Mouse (Mus musculus) limb, embryonic 12.5 days (tissue): ENCODE data around the gene Ankrd37. TPM values are rescaled to one million over a fixed set of nuclear protein-coding genes. Genes with fewer than 3 reads are reported as not detected.
A peak's percentile ranks its signal among the peaks of the same experiment; 100 is the strongest.

Experiments
- ATAC-seq: fragments of 200-750 bp; cut with Nextera tagmentation; 2 replicates; pipeline ENCODE4 v1.8.0; 2017; ENCODE audit warnings: low read depth, moderate TSS enrichment; ENCODE audit not compliant: insufficient number of reproducible peaks, insufficient read depth, low FRiP score, low TSS enrichment
- H3K27ac ChIP-seq: fragments of 300-500 bp; sonication (generic); 2 replicates; pipeline ENCODE4 v1.5.1; 2016; ENCODE audit warnings: mild to moderate bottlenecking, moderate library complexity
- H3K27me3 ChIP-seq: fragments of 300-500 bp; sonication (generic); 2 replicates; pipeline ENCODE4 v1.6.1; 2016; ENCODE audit warnings: mild to moderate bottlenecking, moderate library complexity
- H3K36me3 ChIP-seq: fragments of 300-500 bp; sonication (generic); 2 replicates; pipeline ENCODE4 v1.6.1; 2016; ENCODE audit warnings: mild to moderate bottlenecking, moderate library complexity
- H3K4me1 ChIP-seq: fragments of 300-500 bp; sonication (generic); replicated peaks from 2 replicates; pipeline ENCODE4 v1.6.1; 2016
- H3K4me2 ChIP-seq: fragments of 300-500 bp; sonication (generic); 2 replicates; pipeline ENCODE4 v1.6.1; 2016; ENCODE audit warnings: mild to moderate bottlenecking, moderate library complexity
- H3K4me3 ChIP-seq: fragments of 300-500 bp; sonication (generic); replicated peaks from 2 replicates; pipeline ENCODE4 v1.5.1; 2016; ENCODE audit warnings: mild to moderate bottlenecking
- H3K9ac ChIP-seq: fragments of 300-500 bp; sonication (generic); replicated peaks from 2 replicates; pipeline ENCODE4 v1.6.1; 2016; ENCODE audit warnings: mild to moderate bottlenecking, moderate library complexity
- H3K9me3 ChIP-seq: fragments of 300-500 bp; sonication (generic); 2 replicates; pipeline ENCODE4 v1.6.1; 2016; ENCODE audit warnings: mild to moderate bottlenecking, moderate library complexity
- WGBS: fragments of 180-500 bp; shearing (Covaris S2); methylation state at CpG from one replicate; pipeline ENCODE4 v1.1.7; 2016; 5-methylcytosine and 5-hydroxymethylcytosine counted together
- polyA plus RNA-seq: library from polyadenylated mRNA; unstranded; fragments of >200 nt; fragmentation: Nextera tagmentation; extraction: Ambion mirVana; gene quantifications from 2 replicates; pipeline ENCODE4 v1.2.1, GENCODE M21; 2016

The Ankrd37 gene
- polyA plus RNA-seq, 1 experiment from 2014 or later, result 22.2 TPM

DNA sequence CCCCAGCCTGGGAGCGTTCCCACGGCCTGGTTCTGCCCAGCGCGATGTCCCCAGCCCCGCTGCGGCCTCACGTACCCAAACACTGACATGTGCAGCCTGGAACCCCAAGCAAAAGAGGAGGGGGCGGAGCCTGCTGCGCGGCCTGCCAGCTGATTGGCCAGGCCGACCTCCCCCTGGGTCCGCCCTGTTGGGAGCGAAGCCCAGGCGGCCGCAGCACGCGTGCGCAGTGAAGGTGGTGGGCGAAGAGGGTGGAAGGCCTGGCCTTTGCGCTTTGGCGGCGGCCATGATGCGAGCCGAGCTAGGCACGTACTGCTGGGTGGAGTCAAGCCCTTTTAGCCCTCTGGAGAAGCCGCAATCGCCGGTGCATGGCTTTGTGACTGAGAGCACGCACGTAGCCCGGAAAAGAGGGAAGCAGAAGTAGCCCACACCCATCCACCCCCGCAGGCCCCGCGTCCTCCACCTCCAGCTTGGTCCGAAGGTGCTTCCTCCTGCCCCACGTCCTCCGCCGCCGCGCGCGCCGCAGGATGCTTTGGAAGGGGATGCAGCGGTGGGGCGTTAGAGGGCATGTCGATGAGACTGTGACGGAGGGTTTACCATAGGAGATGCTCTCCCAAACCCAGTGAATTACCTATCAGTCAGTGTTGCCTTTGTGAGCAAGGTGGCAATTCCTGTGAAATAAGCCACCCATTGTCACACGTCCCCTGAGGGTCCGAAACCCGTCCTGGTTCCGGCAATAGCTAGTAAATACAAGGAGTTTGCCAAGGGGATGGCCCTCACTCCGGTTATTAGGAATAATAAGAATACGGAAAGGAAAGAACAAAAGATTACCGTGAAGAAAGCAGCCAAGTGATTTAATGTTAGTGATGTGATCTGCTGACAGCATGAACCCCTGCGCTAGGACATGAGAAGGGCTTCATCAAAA, 5.5 kb downstream of the Ankrd37 start:
- Histone ChIP-seq H3K36me3 (peaks cover 23% of the 10 kb centered on the region), H3K4me2 (peak overlapping the region; percentile 84), H3K4me1 (peaks cover 5% of the 10 kb centered on the region), H3K27me3 (no peaks in the 10 kb centered on the region), H3K9me3 (no peaks in the 10 kb centered on the region), H3K9ac (peak overlapping the region; percentile 76), H3K4me3 (peak overlapping the region; percentile 53), H3K27ac (peak overlapping the region; percentile 97)
- WGBS, result 6% methylated on average over 55 of the region's 55 CpGs
- peak; percentile 99 for ATAC-seq

DNA sequence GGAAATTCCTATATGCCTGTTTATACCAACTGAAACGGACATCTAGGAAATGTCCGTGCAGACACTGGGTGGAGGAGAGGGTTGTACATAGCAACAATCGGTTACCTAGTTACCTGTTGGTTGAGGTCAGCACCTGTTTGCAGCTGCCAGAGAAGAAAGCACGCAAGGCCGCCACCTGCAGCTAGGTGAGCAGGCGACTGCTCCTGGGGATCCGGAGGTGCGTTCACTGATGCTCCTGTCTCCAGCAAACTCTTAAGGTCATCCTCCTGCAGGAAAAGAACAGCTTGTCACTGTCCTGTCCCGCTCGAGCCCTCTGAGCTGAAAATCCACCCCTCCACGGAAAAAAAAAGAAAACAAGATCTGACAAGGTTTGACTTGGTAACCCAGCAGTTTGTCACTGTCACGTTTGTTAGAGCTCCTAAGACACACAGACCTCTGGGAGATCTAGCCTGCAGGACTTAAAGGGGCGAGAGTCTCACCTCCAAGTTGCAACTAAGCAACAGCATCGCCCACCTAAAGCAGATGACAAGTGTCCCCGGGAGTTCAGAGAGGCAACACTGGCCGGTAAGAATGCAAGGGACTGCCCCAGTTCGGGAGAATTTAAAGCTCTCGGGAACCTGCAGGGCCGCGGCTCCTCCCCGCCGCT, 6.2 kb downstream of the Ankrd37 start, which contains the start of gene Lrp2bp:
Gene Lrp2bp, plus strand, starts transcription at position 166 of the 646 bp plus-strand sequence.
- Histone ChIP-seq H3K27ac (peak within 1 kb of the TSS; percentile 97), H3K27me3 (no peaks in the 10 kb centered on the region), H3K4me3 (peak within 1 kb of the TSS; percentile 53), H3K9me3 (no peaks in the 10 kb centered on the region), H3K4me1 (peaks cover 5% of the 10 kb centered on the region), H3K36me3 (peaks cover 23% of the 10 kb centered on the region), H3K9ac (peak within 1 kb of the TSS; percentile 76), H3K4me2 (peak within 1 kb of the TSS; percentile 84)
- WGBS, result 2% methylated on average over 22 of the region's 22 CpGs
- ATAC-seq, result no peak

DNA sequence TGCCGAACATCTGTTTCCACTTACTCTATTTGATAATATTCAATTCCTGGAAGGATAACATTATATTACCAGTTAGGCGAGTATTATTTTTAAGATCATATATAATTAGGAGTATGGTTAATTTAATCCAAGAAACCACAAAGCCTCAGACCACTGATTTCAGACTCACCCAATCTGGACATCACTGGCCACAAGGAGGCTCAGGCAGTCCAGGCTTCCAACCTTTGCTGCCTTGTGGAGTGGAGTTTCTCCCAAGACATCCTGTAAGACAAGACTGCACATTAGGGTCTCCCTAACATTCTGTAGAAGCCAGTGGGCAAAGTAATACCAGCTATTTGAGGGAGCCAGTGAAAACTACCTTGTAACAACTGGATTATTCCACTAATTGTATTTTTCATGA, 7.3 kb downstream of the Ankrd37 start:
- H3K4me2 ChIP-seq, result peak overlapping the region; percentile 84

DNA sequence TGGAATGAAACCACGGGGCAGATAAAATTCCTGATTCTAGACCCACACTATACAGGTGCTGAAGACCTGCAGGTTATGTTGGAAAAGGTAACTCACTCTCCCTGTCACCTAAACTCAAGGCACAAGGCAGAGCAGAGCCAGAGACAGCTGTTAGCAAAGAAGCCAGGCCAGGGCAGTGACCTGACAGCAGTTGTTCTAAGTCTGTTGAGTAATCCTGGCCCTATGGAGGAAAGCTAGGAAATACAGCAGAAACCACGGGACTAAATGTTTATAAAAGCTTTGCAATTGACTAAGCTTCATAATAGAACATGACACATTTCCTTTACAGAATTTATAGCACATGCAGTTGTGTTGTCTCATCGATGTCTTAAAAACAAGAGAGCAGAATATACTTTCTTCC, 9.9 kb downstream of the Ankrd37 start:
- no peak overlapping the region for H3K4me2 ChIP-seq
- H3K9ac ChIP-seq, result no peak overlapping the region
- no peak overlapping the region for H3K27ac ChIP-seq
- H3K27me3 ChIP-seq, result no peaks in the 10 kb centered on the region
- H3K4me1 ChIP-seq, result peaks cover 5% of the 10 kb centered on the region
- H3K4me3 ChIP-seq, result no peak overlapping the region
- no peaks in the 10 kb centered on the region for H3K9me3 ChIP-seq
- ATAC-seq, result no peak
- 91% methylated on average over 3 of the region's 3 CpGs for WGBS
- peaks cover 43% of the 10 kb centered on the region for H3K36me3 ChIP-seq

More for the DNA sequence above, 7.3 kb downstream of the Ankrd37 start:
- Histone ChIP-seq H3K9me3 (no peaks in the 10 kb centered on the region), H3K36me3 (peaks cover 30% of the 10 kb centered on the region), H3K9ac (no peak overlapping the region), H3K4me3 (no peak overlapping the region), H3K4me1 (peaks cover 5% of the 10 kb centered on the region), H3K27ac (no peak overlapping the region), H3K27me3 (no peaks in the 10 kb centered on the region)
- WGBS, result 82% methylated on average over 2 of the region's 2 CpGs
- no peak for ATAC-seq

DNA sequence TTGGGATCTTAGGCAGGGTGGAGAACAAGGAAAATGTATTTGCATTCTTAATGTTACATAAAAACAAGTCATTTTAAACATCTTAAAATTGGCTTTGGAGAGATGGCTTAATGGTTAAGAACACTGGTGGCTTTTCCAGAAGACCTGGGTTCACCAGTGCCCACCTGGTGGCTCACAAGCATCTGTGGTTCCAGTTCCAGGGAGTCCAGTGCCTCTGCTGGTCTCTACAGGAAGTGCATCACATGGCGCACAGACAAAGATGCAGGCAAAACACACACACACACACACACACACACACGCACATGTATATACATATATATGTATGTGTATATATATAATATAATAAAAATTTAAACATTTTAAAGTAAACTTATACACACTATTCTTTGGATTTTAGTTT, 11.4 kb downstream of the Ankrd37 start:
- peaks cover 48% of the 10 kb centered on the region for H3K36me3 ChIP-seq
- no peaks in the 10 kb centered on the region for H3K9me3 ChIP-seq
- no peak overlapping the region for H3K4me3 ChIP-seq
- no peak overlapping the region for H3K9ac ChIP-seq
- H3K27ac ChIP-seq, result no peak overlapping the region
- ATAC-seq, result no peak
- WGBS, result 97% methylated on average over 2 of the region's 2 CpGs
- no peak overlapping the region for H3K4me2 ChIP-seq
- H3K4me1 ChIP-seq, result peaks cover 2% of the 10 kb centered on the region
- H3K27me3 ChIP-seq, result no peaks in the 10 kb centered on the region

DNA sequence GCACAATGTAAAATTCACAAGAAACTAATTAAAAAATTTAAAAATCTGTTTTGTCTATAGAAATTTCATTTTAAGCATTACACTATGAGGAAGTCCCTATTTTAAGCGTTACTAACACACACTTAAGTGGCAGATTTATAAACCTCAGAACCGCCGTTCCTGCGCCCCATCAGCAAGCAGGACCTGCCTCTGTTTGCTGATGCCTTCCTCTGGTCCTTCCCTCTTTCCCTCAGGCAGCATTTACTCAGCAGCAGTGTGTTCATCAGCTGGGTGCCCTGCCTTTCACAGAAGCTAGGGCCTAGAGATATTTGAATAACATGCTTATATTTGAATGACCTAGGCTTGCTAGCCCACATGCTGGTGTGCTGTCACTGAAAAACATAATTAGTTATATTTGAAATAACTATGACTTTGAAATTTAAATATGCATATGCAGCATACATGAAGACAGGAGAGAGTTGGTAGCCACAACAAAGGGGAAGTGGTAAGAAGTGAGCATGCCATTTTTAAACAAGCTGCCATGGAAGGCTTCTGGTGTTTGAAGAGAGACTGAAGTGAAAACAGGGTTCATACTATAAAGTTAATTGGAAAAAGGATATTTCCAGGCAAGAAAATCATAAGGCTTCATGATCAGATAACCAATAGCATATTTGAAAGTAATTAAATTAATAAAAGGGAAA, 14.7 kb downstream of the Ankrd37 start:
- H3K4me2 ChIP-seq, result no peak overlapping the region
- H3K9me3 ChIP-seq, result no peaks in the 10 kb centered on the region
- H3K9ac ChIP-seq, result no peak overlapping the region
- no peak overlapping the region for H3K27ac ChIP-seq
- ATAC-seq, result no peak
- WGBS, result 90% methylated on average over 4 of the region's 4 CpGs
- no peaks in the 10 kb centered on the region for H3K27me3 ChIP-seq
- peaks cover 47% of the 10 kb centered on the region for H3K36me3 ChIP-seq
- H3K4me3 ChIP-seq, result no peak overlapping the region
- H3K4me1 ChIP-seq, result peaks cover 7% of the 10 kb centered on the region

DNA sequence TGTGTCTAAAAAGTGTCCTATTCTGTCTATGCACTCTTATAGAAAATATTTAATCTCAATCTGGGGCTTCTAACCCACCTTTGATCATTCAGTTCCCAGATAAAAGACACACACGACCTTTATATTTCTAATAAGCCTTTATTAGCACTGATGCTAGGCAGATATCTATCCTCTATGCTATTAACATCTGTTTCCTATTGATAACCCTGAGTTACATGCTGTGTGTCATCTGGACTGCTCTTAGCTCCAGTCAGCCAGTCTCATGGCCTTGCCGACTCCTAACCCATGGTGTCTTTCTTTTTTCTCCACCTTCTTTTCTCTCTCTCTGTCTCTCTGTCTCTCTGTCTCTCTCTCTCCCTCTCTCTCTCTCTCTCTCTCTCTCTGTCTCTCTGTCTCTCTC, 17.3 kb downstream of the Ankrd37 start:
- WGBS, result 44% methylated on average over 2 of the region's 2 CpGs
- peaks cover 7% of the 10 kb centered on the region for H3K4me1 ChIP-seq
- H3K9me3 ChIP-seq, result no peaks in the 10 kb centered on the region
- H3K4me2 ChIP-seq, result no peak overlapping the region
- no peak for ATAC-seq
- H3K4me3 ChIP-seq, result no peak overlapping the region
- H3K27ac ChIP-seq, result no peak overlapping the region
- no peaks in the 10 kb centered on the region for H3K27me3 ChIP-seq
- no peak overlapping the region for H3K9ac ChIP-seq
- H3K36me3 ChIP-seq, result peaks cover 45% of the 10 kb centered on the region

DNA sequence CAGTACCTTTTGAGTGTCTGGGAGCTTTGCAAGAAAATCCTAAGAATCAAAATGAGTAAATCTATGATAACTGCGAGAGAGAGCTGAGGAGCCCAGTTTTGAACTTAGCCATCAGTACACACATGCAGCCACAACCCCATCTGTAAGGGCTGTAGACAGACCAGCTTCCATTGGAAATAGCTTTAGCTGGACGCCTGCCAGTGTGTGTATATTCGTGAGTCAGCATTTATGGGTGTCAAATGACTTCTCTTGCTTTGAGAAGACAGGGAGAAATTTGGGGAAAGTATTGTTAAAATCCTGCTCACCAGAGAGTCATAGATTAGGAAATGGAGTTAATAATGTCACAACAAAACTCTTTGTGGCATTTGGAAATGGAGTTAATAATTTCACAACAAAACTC, 18.8 kb downstream of the Ankrd37 start:
- 65% methylated on average over 3 of the region's 3 CpGs for WGBS
- H3K9me3 ChIP-seq, result no peaks in the 10 kb centered on the region
- H3K4me1 ChIP-seq, result peaks cover 7% of the 10 kb centered on the region
- H3K4me2 ChIP-seq, result no peak overlapping the region
- H3K4me3 ChIP-seq, result no peak overlapping the region
- peak overlapping the region; percentile 70; the same call in 1 of the 2 replicates for H3K27ac ChIP-seq
- H3K36me3 ChIP-seq, result peaks cover 54% of the 10 kb centered on the region
- no peak overlapping the region for H3K9ac ChIP-seq
- H3K27me3 ChIP-seq, result no peaks in the 10 kb centered on the region
- no peak for ATAC-seq

DNA sequence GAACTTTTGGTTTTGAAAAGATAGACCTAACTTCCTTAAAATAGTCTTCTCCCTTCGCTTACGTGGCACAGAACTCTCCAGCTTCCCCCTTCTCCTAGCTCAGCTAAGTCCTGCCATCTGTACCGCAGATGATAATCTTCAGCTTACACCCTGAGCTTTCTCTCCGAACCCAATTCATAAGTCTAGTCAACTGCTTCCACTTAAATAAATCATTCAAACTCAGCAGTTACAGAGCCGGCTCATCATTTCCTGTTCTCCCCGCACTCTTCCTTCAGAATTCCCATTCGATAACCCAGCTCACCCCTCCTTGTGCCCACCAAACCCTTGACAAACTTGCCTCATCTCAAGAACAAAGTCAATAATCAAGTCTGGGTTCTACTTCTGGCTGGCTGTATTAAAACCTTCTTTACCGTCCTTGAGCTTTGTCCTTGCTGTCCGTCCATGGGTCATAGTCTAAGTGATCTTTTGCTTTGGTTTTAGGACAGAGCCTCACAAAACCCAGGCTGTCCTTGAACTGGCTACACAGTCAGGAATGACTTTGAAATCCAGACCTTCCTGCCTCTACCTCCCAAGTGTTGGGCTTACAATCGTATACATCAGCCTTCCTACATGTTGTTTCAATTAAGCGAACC, 29.6 kb downstream of the Ankrd37 start:
- Histone ChIP-seq H3K27ac (no peak overlapping the region), H3K36me3 (peaks cover 22% of the 10 kb centered on the region), H3K4me1 (peaks cover 13% of the 10 kb centered on the region; the same call in 1 of the 2 replicates), H3K4me2 (peak overlapping the region; percentile 64), H3K9me3 (peaks cover 5% of the 10 kb centered on the region), H3K27me3 (no peaks in the 10 kb centered on the region), H3K9ac (peak overlapping the region; percentile 58), H3K4me3 (peak overlapping the region; percentile 60)
- ATAC-seq, result no peak
- 62% methylated on average over 11 of the region's 11 CpGs for WGBS

DNA sequence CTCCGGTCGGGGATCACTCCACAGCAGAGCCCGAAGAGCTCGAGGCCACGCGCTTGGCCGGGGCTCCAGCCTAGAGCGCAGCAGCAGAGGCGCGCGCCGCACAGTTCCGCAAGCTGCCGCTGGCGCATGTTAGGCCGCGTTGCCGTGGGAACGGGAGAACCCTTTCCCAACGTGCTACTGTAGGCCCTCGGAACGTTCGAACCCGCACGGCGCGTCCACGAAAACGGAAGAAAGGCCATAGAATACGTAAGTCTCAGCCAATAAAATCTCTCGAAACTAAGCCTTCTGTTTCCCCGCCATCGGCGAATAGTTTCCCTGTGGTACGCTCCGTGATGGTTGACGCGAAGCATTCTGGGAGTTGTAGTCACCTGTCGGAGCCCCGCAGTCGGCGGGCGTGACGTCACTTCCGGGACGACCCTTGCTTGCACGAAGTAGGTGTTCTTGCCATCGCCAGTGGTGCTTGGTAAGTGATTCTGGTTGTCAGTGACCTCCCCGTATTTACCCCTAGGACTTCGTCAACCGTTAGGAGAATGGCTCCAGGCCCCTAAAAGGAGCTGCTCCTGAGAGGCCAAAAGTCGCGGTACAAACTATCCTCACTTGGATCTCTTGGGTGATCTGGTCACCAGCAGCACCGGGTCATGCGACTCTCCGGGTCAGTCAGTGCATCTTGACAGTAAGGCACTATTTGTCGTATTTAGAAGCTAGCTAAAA, 30.2 kb downstream of the Ankrd37 start, which contains the start of the genes 1700029J07Rik and Ufsp2:
Gene 1700029J07Rik, minus strand, starts transcription at position 127 of the 711 bp plus-strand sequence.
Gene Ufsp2, plus strand, starts transcription at position 403 of the 711 bp plus-strand sequence.
- peak; percentile 99 for ATAC-seq
- 2% methylated on average over 57 of the region's 57 CpGs for WGBS

More for the DNA sequence above, 30.2 kb downstream of the Ankrd37 start, which contains the start of the genes 1700029J07Rik and Ufsp2:
- peak within 1 kb of the TSS; percentile 64 for H3K9ac ChIP-seq
- peaks cover 17% of the 10 kb centered on the region for H3K36me3 ChIP-seq
- H3K9me3 ChIP-seq, result peaks cover 8% of the 10 kb centered on the region
- H3K4me1 ChIP-seq, result peaks cover 13% of the 10 kb centered on the region; the same call in 1 of the 2 replicates
- H3K27me3 ChIP-seq, result no peaks in the 10 kb centered on the region
- H3K4me3 ChIP-seq, result peak within 1 kb of the TSS; percentile 60
- peak within 1 kb of the TSS; percentile 64 for H3K4me2 ChIP-seq
- peak within 1 kb of the TSS; percentile 88 for H3K27ac ChIP-seq
